Mouse (Mus musculus): ENCODE measurements at regions not wholly inside any gene's neighbourhood (a gene's known extent, or its start where the extent isn't known, plus 50 kb on each side); places are given as distances from the start of the nearest gene placed in this dataset.

DNA sequence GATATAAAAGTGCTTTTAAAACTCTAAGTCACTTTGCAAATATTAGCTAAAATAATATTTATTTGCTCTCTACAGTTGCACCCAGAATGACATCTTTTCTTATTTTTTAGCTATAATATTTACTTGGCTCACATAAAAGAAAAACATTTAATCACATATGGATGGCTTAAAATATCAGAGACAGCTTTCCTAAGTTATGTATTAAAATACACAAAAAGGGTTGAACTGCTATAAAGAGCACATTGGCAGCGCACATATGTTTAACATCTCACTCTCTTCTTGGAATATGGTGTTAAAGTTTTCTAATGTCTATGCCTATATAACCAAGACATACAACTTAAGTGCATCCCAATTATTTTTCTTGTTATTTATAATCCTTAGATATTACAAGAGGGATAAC, 348.0 kb upstream of the Thbs1 start:
- no peak for DNase-seq (ENCODE audit: low read depth in 1 of 2, low spot score in 2 of 2)
- no peaks in the 10 kb centered on the region for H3K27me3 ChIP-seq (ENCODE audit: control insufficient read depth, insufficient read depth, low read length)
- no peak overlapping the region for H3K27ac ChIP-seq (ENCODE audit: insufficient read depth, low read length)
- H3K4me1 ChIP-seq (ENCODE audit: control insufficient read depth, insufficient read depth, insufficient read length) = no peaks in the 10 kb centered on the region
- no peaks in the 10 kb centered on the region for H3K36me3 ChIP-seq (ENCODE audit: control insufficient read depth, insufficient read depth, low read length)
- 93% methylated on average over 1 of the region's 1 CpGs for WGBS
- no peak for TF ChIP-seq POLR2A (IDR thresholded peaks at IDR 0.05; ENCODE audit: low read depth, low read length)
- TF ChIP-seq CTCF (IDR thresholded peaks at IDR 0.05; ENCODE audit: extremely low read depth, insufficient read depth, insufficient read length, insufficient replicate concordance) = no peak
- no peak overlapping the region for H3K4me3 ChIP-seq (ENCODE audit: extremely low read depth, insufficient read depth, insufficient read length)

- TF ChIP-seq POLR2A (IDR thresholded peaks at IDR 0.05; ENCODE audit: low read depth, low read length) (no peak), CTCF (IDR thresholded peaks at IDR 0.05; ENCODE audit: extremely low read depth, insufficient read depth, insufficient read length, insufficient replicate concordance) (no peak)
- 76% methylated on average over 5 of the region's 5 CpGs for WGBS
- DNase-seq (ENCODE audit: low read depth in 1 of 2, low spot score in 2 of 2) = no peak
- no peaks in the 10 kb centered on the region for H3K4me1 ChIP-seq (ENCODE audit: control insufficient read depth, insufficient read depth, insufficient read length)
- H3K36me3 ChIP-seq (ENCODE audit: control insufficient read depth, insufficient read depth, low read length) = no peaks in the 10 kb centered on the region
- H3K4me3 ChIP-seq (ENCODE audit: extremely low read depth, insufficient read depth, insufficient read length) = no peak overlapping the region
- no peaks in the 10 kb centered on the region for H3K27me3 ChIP-seq (ENCODE audit: control insufficient read depth, insufficient read depth, low read length)
- H3K27ac ChIP-seq (ENCODE audit: insufficient read depth, low read length) = no peak overlapping the region
Measured at GRCm38 (mm10) chr2:117765572-117765971, 346.1 kb upstream of the Thbs1 start.

DNA sequence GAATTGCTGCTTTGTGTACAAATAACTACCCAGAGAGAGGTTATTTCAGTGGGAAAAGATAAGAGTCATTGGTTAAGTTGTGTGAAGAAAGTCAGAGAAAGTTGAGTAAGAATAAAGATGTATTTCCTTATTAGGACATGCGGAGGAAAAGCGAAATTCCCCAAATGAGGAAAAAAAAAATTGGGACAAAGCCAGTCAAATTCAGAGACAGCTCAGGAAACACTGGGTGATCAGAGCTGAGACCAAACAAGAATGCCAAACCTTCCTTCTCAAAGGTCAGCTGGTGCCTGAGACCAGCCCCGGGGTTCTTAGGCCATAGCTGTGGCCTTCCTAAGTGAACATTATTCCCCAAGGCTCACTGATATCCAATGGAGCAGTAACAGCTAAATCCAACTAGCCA, 345.2 kb upstream of the Thbs1 start:
- Histone ChIP-seq H3K4me3 (ENCODE audit: extremely low read depth, insufficient read depth, insufficient read length) (no peak overlapping the region), H3K27me3 (ENCODE audit: control insufficient read depth, insufficient read depth, low read length) (no peaks in the 10 kb centered on the region), H3K36me3 (ENCODE audit: control insufficient read depth, insufficient read depth, low read length) (no peaks in the 10 kb centered on the region), H3K27ac (ENCODE audit: insufficient read depth, low read length) (no peak overlapping the region), H3K4me1 (ENCODE audit: control insufficient read depth, insufficient read depth, insufficient read length) (no peaks in the 10 kb centered on the region)
- TF ChIP-seq POLR2A (IDR thresholded peaks at IDR 0.05; ENCODE audit: low read depth, low read length) (no peak), CTCF (IDR thresholded peaks at IDR 0.05; ENCODE audit: extremely low read depth, insufficient read depth, insufficient read length, insufficient replicate concordance) (no peak)
- DNase-seq (ENCODE audit: low read depth in 1 of 2, low spot score in 2 of 2) = no peak
- 91% methylated on average over 3 of the region's 3 CpGs for WGBS

GRCm38 (mm10) chr2:117769402-117770114, 342.1 kb upstream of the Thbs1 start:
- H3K4me1 ChIP-seq (ENCODE audit: control insufficient read depth, insufficient read depth, insufficient read length) = no peaks in the 10 kb centered on the region
- DNase-seq (ENCODE audit: low read depth in 1 of 2, low spot score in 2 of 2) = no peak
- 78% methylated on average over 7 of the region's 7 CpGs for WGBS
- no peaks in the 10 kb centered on the region for H3K27me3 ChIP-seq (ENCODE audit: control insufficient read depth, insufficient read depth, low read length)
- no peaks in the 10 kb centered on the region for H3K36me3 ChIP-seq (ENCODE audit: control insufficient read depth, insufficient read depth, low read length)
- H3K27ac ChIP-seq (ENCODE audit: insufficient read depth, low read length) = no peak overlapping the region
- no peak overlapping the region for H3K4me3 ChIP-seq (ENCODE audit: extremely low read depth, insufficient read depth, insufficient read length)
- TF ChIP-seq POLR2A (IDR thresholded peaks at IDR 0.05; ENCODE audit: low read depth, low read length) (no peak), CTCF (IDR thresholded peaks at IDR 0.05; ENCODE audit: extremely low read depth, insufficient read depth, insufficient read length, insufficient replicate concordance) (no peak)

DNA sequence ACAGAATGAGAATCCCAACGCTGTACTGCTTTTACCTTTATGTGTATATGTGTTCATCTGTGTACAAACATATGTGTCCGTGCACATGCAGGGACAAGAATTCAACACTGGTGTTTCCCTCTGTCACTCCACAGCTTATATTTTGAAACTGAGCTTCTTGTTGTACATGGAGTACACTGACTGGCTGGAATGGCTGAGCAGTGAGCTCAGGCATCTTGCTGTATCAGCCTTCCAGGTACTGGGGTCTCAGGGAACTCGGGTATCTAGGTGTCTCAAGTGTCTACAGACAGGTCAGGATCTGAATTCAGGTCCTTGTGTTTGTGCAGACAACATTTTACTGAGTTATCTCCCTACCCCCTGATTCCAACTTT, 341.6 kb upstream of the Thbs1 start:
- no peaks in the 10 kb centered on the region for H3K27me3 ChIP-seq (ENCODE audit: control insufficient read depth, insufficient read depth, low read length)
- DNase-seq (ENCODE audit: low read depth in 1 of 2, low spot score in 2 of 2) = no peak
- no peak overlapping the region for H3K27ac ChIP-seq (ENCODE audit: insufficient read depth, low read length)
- no peaks in the 10 kb centered on the region for H3K4me1 ChIP-seq (ENCODE audit: control insufficient read depth, insufficient read depth, insufficient read length)
- no peaks in the 10 kb centered on the region for H3K36me3 ChIP-seq (ENCODE audit: control insufficient read depth, insufficient read depth, low read length)
- TF ChIP-seq CTCF (IDR thresholded peaks at IDR 0.05; ENCODE audit: extremely low read depth, insufficient read depth, insufficient read length, insufficient replicate concordance) (no peak), POLR2A (IDR thresholded peaks at IDR 0.05; ENCODE audit: low read depth, low read length) (no peak)
- 81% methylated on average over 3 of the region's 3 CpGs for WGBS
- H3K4me3 ChIP-seq (ENCODE audit: extremely low read depth, insufficient read depth, insufficient read length) = no peak overlapping the region

GRCm38 (mm10) chr2:117780287-117780686, 331.4 kb upstream of the Thbs1 start:
- no peak for DNase-seq (ENCODE audit: low read depth in 1 of 2, low spot score in 2 of 2)
- Histone ChIP-seq H3K4me1 (ENCODE audit: control insufficient read depth, insufficient read depth, insufficient read length) (no peaks in the 10 kb centered on the region), H3K36me3 (ENCODE audit: control insufficient read depth, insufficient read depth, low read length) (no peaks in the 10 kb centered on the region), H3K4me3 (ENCODE audit: extremely low read depth, insufficient read depth, insufficient read length) (no peak overlapping the region), H3K27me3 (ENCODE audit: control insufficient read depth, insufficient read depth, low read length) (no peaks in the 10 kb centered on the region), H3K27ac (ENCODE audit: insufficient read depth, low read length) (no peak overlapping the region)
- 73% methylated on average over 3 of the region's 3 CpGs for WGBS
- TF ChIP-seq CTCF (IDR thresholded peaks at IDR 0.05; ENCODE audit: extremely low read depth, insufficient read depth, insufficient read length, insufficient replicate concordance) = no peak
- TF ChIP-seq POLR2A (IDR thresholded peaks at IDR 0.05; ENCODE audit: low read depth, low read length) = no peak

GRCm38 (mm10) chr2:117780816-117781215, 330.9 kb upstream of the Thbs1 start:
- Histone ChIP-seq H3K36me3 (ENCODE audit: control insufficient read depth, insufficient read depth, low read length) (no peaks in the 10 kb centered on the region), H3K27me3 (ENCODE audit: control insufficient read depth, insufficient read depth, low read length) (no peaks in the 10 kb centered on the region), H3K4me3 (ENCODE audit: extremely low read depth, insufficient read depth, insufficient read length) (no peak overlapping the region), H3K27ac (ENCODE audit: insufficient read depth, low read length) (no peak overlapping the region), H3K4me1 (ENCODE audit: control insufficient read depth, insufficient read depth, insufficient read length) (no peaks in the 10 kb centered on the region)
- no peak for TF ChIP-seq POLR2A (IDR thresholded peaks at IDR 0.05; ENCODE audit: low read depth, low read length)
- TF ChIP-seq CTCF (IDR thresholded peaks at IDR 0.05; ENCODE audit: extremely low read depth, insufficient read depth, insufficient read length, insufficient replicate concordance) = no peak
- WGBS = 79% methylated on average over 7 of the region's 7 CpGs
- DNase-seq (ENCODE audit: low read depth in 1 of 2, low spot score in 2 of 2) = no peak

All from spleen, adult 2 months (tissue).